8 mouse cellular contexts compared by ENCODE assay signal in the genomic region with DNA sequence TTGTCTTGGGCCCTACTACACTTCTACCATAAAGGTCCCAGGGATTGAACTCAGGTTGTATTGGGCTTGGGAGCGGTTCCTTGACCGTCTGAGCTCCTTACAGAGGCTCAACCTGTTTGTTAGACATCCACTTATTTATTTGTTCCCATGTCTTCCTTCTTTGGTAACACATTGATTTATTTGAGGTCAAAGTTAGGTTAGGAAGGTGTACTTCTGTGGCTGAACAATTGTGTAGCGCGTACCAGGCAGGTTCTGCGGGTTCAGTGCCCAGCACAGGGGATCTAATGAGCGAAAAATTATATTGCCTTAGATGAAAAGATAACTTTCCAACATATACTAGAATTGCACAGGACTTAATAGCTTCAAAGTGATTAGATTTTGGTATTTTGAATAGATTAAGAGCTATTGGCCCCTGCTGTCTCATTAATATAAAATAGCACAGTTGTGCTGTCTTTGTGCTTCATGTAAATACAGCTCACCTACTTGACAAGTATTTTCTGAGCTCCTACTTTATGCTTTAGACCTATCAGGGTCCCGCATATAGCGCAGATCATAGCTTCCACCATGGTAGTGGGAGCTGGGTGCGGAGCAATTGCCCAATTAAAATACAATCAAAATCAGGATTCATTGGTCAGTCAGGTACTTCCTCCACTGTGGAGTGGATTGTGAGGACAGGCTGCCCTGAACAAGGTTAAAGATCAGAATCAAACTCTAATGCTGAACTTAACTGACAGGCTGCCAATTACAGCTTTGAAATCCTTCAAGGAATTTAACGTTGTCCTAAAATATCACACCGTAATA. TPM values are rescaled to one million over a fixed set of nuclear protein-coding genes. Genes with fewer than 3 reads are reported as not detected.
DNase-seq lines count a peak whose midpoint lies in the region; ATAC-seq and TF ChIP-seq lines count a peak whose summit lies in the region.

No protein-coding gene starts in this region.

- peak overlapping the region; percentile 94 for H3K4me3 ChIP-seq in E14TG2a.4 (replicated peaks; ENCODE audit: low read length)
- peak overlapping the region; percentile 76 for H3K4me3 ChIP-seq in forebrain, embryonic 15.5 days
- H3K4me3 ChIP-seq in limb, embryonic 13.5 days = peak overlapping the region; percentile 85

- ATAC-seq in forebrain, embryonic 15.5 days (replicated peaks) = no peak
- no peak for ATAC-seq in limb, embryonic 13.5 days (ENCODE audit: low FRiP score, low read depth)
- no peak; the same call in 1 of the 2 replicates for ATAC-seq in frontal cortex, adult (ENCODE audit: low TSS enrichment)

- peak overlapping the region; percentile 100 for H3K27ac ChIP-seq in forebrain, embryonic 15.5 days (replicated peaks)
- peak overlapping the region; percentile 99 for H3K27ac ChIP-seq in limb, embryonic 13.5 days

- peak overlapping the region; percentile 64 for H3K4me2 ChIP-seq in forebrain, embryonic 15.5 days (replicated peaks)
- peak overlapping the region; percentile 71 for H3K4me2 ChIP-seq in limb, embryonic 13.5 days (replicated peaks)

- peak overlapping the region; percentile 98 for H3K9ac ChIP-seq in forebrain, embryonic 15.5 days (replicated peaks)
- H3K9ac ChIP-seq in limb, embryonic 13.5 days = peak overlapping the region; percentile 80

- H3K36me3 ChIP-seq in E14TG2a.4 (ENCODE audit: insufficient read depth, low read length) = peaks cover 5% of the 10 kb centered on the region; the same call in 1 of the 2 replicates
- no peaks in the 10 kb centered on the region for H3K36me3 ChIP-seq in forebrain, embryonic 15.5 days
- peaks cover 4% of the 10 kb centered on the region; the same call in 1 of the 2 replicates for H3K36me3 ChIP-seq in limb, embryonic 13.5 days

- 47% methylated on average over 11 of the region's 11 CpGs for WGBS in forebrain, embryonic 15.5 days
- WGBS in limb, embryonic 13.5 days = 48% methylated on average over 11 of the region's 11 CpGs

- H3K4me1 ChIP-seq in E14TG2a.4 (replicated peaks; ENCODE audit: low read depth, low read length) = peaks cover 27% of the 10 kb centered on the region
- peaks cover 21% of the 10 kb centered on the region for H3K4me1 ChIP-seq in forebrain, embryonic 15.5 days
- H3K4me1 ChIP-seq in limb, embryonic 13.5 days = peaks cover 17% of the 10 kb centered on the region

- DNase-seq in embryo, embryonic 10 days (ENCODE audit: low spot score) = peak; percentile 16
- no peak for DNase-seq in embryo, embryonic 10.5 days (ENCODE audit: low spot score)
- DNase-seq in naive thymus-derived CD4-positive, alpha-beta T cell, adult 2 months (ENCODE audit: low read depth) = peak; percentile 21
- DNase-seq in T-cell, adult 2 months (ENCODE audit: low spot score) = no peak

- TF ChIP-seq CTCF in E14TG2a.4 (conservative IDR thresholded peaks at IDR 0.05; ENCODE audit: low read length) = no peak

- H3K27me3 ChIP-seq in E14TG2a.4 (ENCODE audit: insufficient read depth, low read length) = 0 out of 2 replicates have a peak, but pooled peaks cover 3% of the 10 kb centered on the region
- no peaks in the 10 kb centered on the region for H3K27me3 ChIP-seq in forebrain, embryonic 15.5 days
- H3K27me3 ChIP-seq in limb, embryonic 13.5 days = no peaks in the 10 kb centered on the region

- H3K9me3 ChIP-seq in E14TG2a.4 (ENCODE audit: low read length) = no peaks in the 10 kb centered on the region
- H3K9me3 ChIP-seq in forebrain, embryonic 15.5 days = no peaks in the 10 kb centered on the region
- no peaks in the 10 kb centered on the region for H3K9me3 ChIP-seq in limb, embryonic 13.5 days

RNA-seq across cellular contexts. Expression of gene Bclaf1, which starts 1.1 kb away (rescaled TPM):
- polyA plus RNA-seq in forebrain, embryonic 15.5 days (2015; fragmentation: Nextera tagmentation; extraction: Ambion mirVana) = 133 and 134 TPM in 2 replicates
- polyA plus RNA-seq in limb, embryonic 13.5 days (2015; fragmentation: Nextera tagmentation; extraction: Ambion mirVana) = 148 TPM in 2 replicates

RNA-seq across cellular contexts. Expression of gene Mtfr2, which starts 36.4 kb away (rescaled TPM):
- polyA plus RNA-seq in forebrain, embryonic 15.5 days (2015; fragmentation: Nextera tagmentation; extraction: Ambion mirVana) = 1.2 and 1.3 TPM in 2 replicates
- polyA plus RNA-seq in limb, embryonic 13.5 days (2015; fragmentation: Nextera tagmentation; extraction: Ambion mirVana) = 1.9 and 2.4 TPM in 2 replicates

Comparison
In these comparisons a context has a peak if more than half of its experiments do, and no peak if none do; other contexts are left out.
1. DNase-seq: peak in embryo, embryonic 10 days (single experiment) and naive thymus-derived CD4-positive, alpha-beta T cell, adult 2 months (single experiment); none in embryo, embryonic 10.5 days (single experiment) and T-cell, adult 2 months (single experiment).
2. Peak in every context shown above with its lines, with median percentiles within 50 percentile points of each other: H3K4me3 ChIP-seq.